Mouse (Mus musculus) stomach, embryonic 16.5 days (tissue): ENCODE data around the gene Met. TPM values are rescaled to one million over a fixed set of nuclear protein-coding genes. Genes with fewer than 3 reads are reported as not detected.

Experiments
- ATAC-seq: fragments of 200-750 bp; cut with Nextera tagmentation; 2 replicates; pipeline ENCODE4 v1.8.0; 2017; ENCODE audit warnings: moderate number of reproducible peaks, moderate TSS enrichment; ENCODE audit not compliant: insufficient read depth, low FRiP score
- H3K27ac ChIP-seq: fragments of 300-500 bp; sonication (generic); 2 replicates; pipeline ENCODE4 v1.5.1; 2014; ENCODE audit warnings: low read length
- H3K27me3 ChIP-seq: fragments of 300-500 bp; sonication (generic); 2 replicates; pipeline ENCODE4 v1.6.1; 2014; ENCODE audit warnings: low read length, control low read depth, mixed read lengths; ENCODE audit not compliant: control insufficient read depth, insufficient read depth
- H3K36me3 ChIP-seq: fragments of 300-500 bp; sonication (generic); 2 replicates; pipeline ENCODE4 v1.6.1; 2014; ENCODE audit warnings: low read length; ENCODE audit not compliant: control insufficient read depth, insufficient read depth
- H3K4me1 ChIP-seq: fragments of 300-500 bp; sonication (generic); 2 replicates; pipeline ENCODE4 v1.6.1; 2014; ENCODE audit warnings: low read length, control low read depth, mixed read lengths; ENCODE audit not compliant: control insufficient read depth, insufficient read depth
- H3K4me2 ChIP-seq: fragments of 300-500 bp; sonication (generic); 2 replicates; pipeline ENCODE4 v1.6.1; 2014; ENCODE audit warnings: low read depth, low read length, mixed read lengths
- H3K4me3 ChIP-seq: fragments of 300-500 bp; sonication (generic); replicated peaks from 2 replicates; pipeline ENCODE4 v1.5.1; 2014; ENCODE audit warnings: mild to moderate bottlenecking, low read length
- H3K9ac ChIP-seq: fragments of 300-500 bp; sonication (generic); 2 replicates; pipeline ENCODE4 v1.6.1; 2014; ENCODE audit warnings: low read length
- H3K9me3 ChIP-seq: fragments of 300-500 bp; sonication (generic); replicated peaks from 2 replicates; pipeline ENCODE4 v1.6.1; 2016; ENCODE audit warnings: low read length, control low read depth; ENCODE audit not compliant: control insufficient read depth
- WGBS: fragments of 180-500 bp; shearing (Covaris S2); extraction: QIAGEN DNeasy Blood & Tissue Kit; methylation state at CpG from one replicate; pipeline ENCODE4 v1.1.7; 2014; 5-methylcytosine and 5-hydroxymethylcytosine counted together
- polyA plus RNA-seq: library from polyadenylated mRNA; unstranded; fragments of >200 nt; fragmentation: Nextera tagmentation; extraction: Ambion mirVana; gene quantifications from 2 replicates; pipeline ENCODE4 v1.2.1, GENCODE M21; 2015

Met gene
- polyA plus RNA-seq, 1 experiment from 2014 or later: 12.3 TPM

- no peak for ATAC-seq
- H3K27me3 ChIP-seq: no peaks in the 10 kb centered on the region
- no peak overlapping the region for H3K9ac ChIP-seq
- no peak overlapping the region for H3K4me2 ChIP-seq
- no peak overlapping the region for H3K27ac ChIP-seq
- H3K4me3 ChIP-seq: no peak overlapping the region
- H3K4me1 ChIP-seq: peaks cover under 1% of the 10 kb centered on the region; the same call in 1 of the 2 replicates
- H3K9me3 ChIP-seq: no peaks in the 10 kb centered on the region
- H3K36me3 ChIP-seq: no peaks in the 10 kb centered on the region
- WGBS: 56% methylated on average over 8 of the region's 8 CpGs
These were observed 58.5 kb downstream of the Met start for GRCm38 (mm10) chr6:17521901-17522717.

GRCm38 (mm10) chr6:17522917-17523316, 59.3 kb downstream of the Met start:
- Histone ChIP-seq H3K9ac (no peak overlapping the region), H3K36me3 (no peaks in the 10 kb centered on the region), H3K4me1 (no peaks in the 10 kb centered on the region), H3K27ac (no peak overlapping the region), H3K9me3 (no peaks in the 10 kb centered on the region), H3K27me3 (no peaks in the 10 kb centered on the region), H3K4me2 (no peak overlapping the region), H3K4me3 (no peak overlapping the region)
- ATAC-seq: no peak
- WGBS: 76% methylated on average over 4 of the region's 4 CpGs

GRCm38 (mm10) chr6:17529490-17530269, 66.1 kb downstream of the Met start:
- no peak overlapping the region for H3K4me3 ChIP-seq
- peak; percentile 53; the same call in 1 of the 2 replicates for ATAC-seq
- H3K36me3 ChIP-seq: no peaks in the 10 kb centered on the region
- no peaks in the 10 kb centered on the region for H3K27me3 ChIP-seq
- H3K4me2 ChIP-seq: no peak overlapping the region
- 60% methylated on average over 6 of the region's 6 CpGs for WGBS
- no peaks in the 10 kb centered on the region for H3K9me3 ChIP-seq
- H3K27ac ChIP-seq: peak overlapping the region; percentile 16; the same call in 1 of the 2 replicates
- H3K9ac ChIP-seq: no peak overlapping the region
- H3K4me1 ChIP-seq: no peaks in the 10 kb centered on the region

- Histone ChIP-seq H3K4me1 (no peaks in the 10 kb centered on the region), H3K4me3 (no peak overlapping the region), H3K9ac (no peak overlapping the region), H3K9me3 (no peaks in the 10 kb centered on the region), H3K27ac (no peak overlapping the region), H3K36me3 (0 out of 2 replicates have a peak, but pooled peaks cover 6% of the 10 kb centered on the region), H3K27me3 (no peaks in the 10 kb centered on the region), H3K4me2 (no peak overlapping the region)
- no peak for ATAC-seq
- WGBS: 83% methylated on average over 8 of the region's 8 CpGs
These were observed 78.0 kb downstream of the Met start for GRCm38 (mm10) chr6:17541615-17542014.

GRCm38 (mm10) chr6:17542383-17542782, 78.8 kb downstream of the Met start:
- H3K27me3 ChIP-seq: no peaks in the 10 kb centered on the region
- ATAC-seq: no peak
- no peaks in the 10 kb centered on the region for H3K9me3 ChIP-seq
- H3K27ac ChIP-seq: no peak overlapping the region
- 0 out of 2 replicates have a peak, but pooled peaks cover 6% of the 10 kb centered on the region for H3K36me3 ChIP-seq
- 90% methylated on average over 7 of the region's 7 CpGs for WGBS
- no peak overlapping the region for H3K4me3 ChIP-seq
- H3K4me2 ChIP-seq: no peak overlapping the region
- H3K4me1 ChIP-seq: no peaks in the 10 kb centered on the region
- H3K9ac ChIP-seq: no peak overlapping the region

- no peaks in the 10 kb centered on the region for H3K27me3 ChIP-seq
- no peak overlapping the region for H3K9ac ChIP-seq
- no peak overlapping the region for H3K4me3 ChIP-seq
- H3K27ac ChIP-seq: no peak overlapping the region
- no peaks in the 10 kb centered on the region for H3K4me1 ChIP-seq
- WGBS: 50% methylated on average over 9 of the region's 9 CpGs
- no peak overlapping the region for H3K4me2 ChIP-seq
- no peaks in the 10 kb centered on the region for H3K9me3 ChIP-seq
- H3K36me3 ChIP-seq: no peaks in the 10 kb centered on the region
- no peak for ATAC-seq
These were observed 81.9 kb downstream of the Met start for GRCm38 (mm10) chr6:17545480-17545879.

- Histone ChIP-seq H3K9ac (no peak overlapping the region), H3K4me2 (no peak overlapping the region), H3K9me3 (no peaks in the 10 kb centered on the region), H3K4me1 (no peaks in the 10 kb centered on the region), H3K36me3 (no peaks in the 10 kb centered on the region), H3K27me3 (no peaks in the 10 kb centered on the region), H3K4me3 (no peak overlapping the region), H3K27ac (no peak overlapping the region)
- WGBS: 76% methylated on average over 9 of the region's 9 CpGs
- no peak for ATAC-seq
These were observed 82.7 kb downstream of the Met start for GRCm38 (mm10) chr6:17546341-17546740.

GRCm38 (mm10) chr6:17546825-17547224, 83.2 kb downstream of the Met start:
- no peak overlapping the region for H3K27ac ChIP-seq
- no peaks in the 10 kb centered on the region for H3K4me1 ChIP-seq
- no peaks in the 10 kb centered on the region for H3K9me3 ChIP-seq
- no peak overlapping the region for H3K4me2 ChIP-seq
- H3K36me3 ChIP-seq: no peaks in the 10 kb centered on the region
- no peak overlapping the region for H3K9ac ChIP-seq
- H3K4me3 ChIP-seq: no peak overlapping the region
- ATAC-seq: no peak
- H3K27me3 ChIP-seq: no peaks in the 10 kb centered on the region
- 37% methylated on average over 5 of the region's 5 CpGs for WGBS

GRCm38 (mm10) chr6:17548786-17549185, 85.2 kb downstream of the Met start:
- Histone ChIP-seq H3K4me3 (no peak overlapping the region), H3K9ac (no peak overlapping the region), H3K4me2 (no peak overlapping the region), H3K27ac (no peak overlapping the region), H3K4me1 (no peaks in the 10 kb centered on the region), H3K27me3 (no peaks in the 10 kb centered on the region), H3K36me3 (no peaks in the 10 kb centered on the region), H3K9me3 (no peaks in the 10 kb centered on the region)
- 87% methylated on average over 4 of the region's 4 CpGs for WGBS
- ATAC-seq: no peak
